Mouse (Mus musculus): ENCODE measurements around the gene Ubox5.
"Not testable (repeated sequence)": the region's sequence is repeated elsewhere in the genome, so short reads cannot be mapped to it uniquely, and the experiment has no call there.

The Ubox5 gene

GRCm38 (mm10) chr2:130576564-130576963 lies 53.3 kb downstream of the Ubox5 start:
- not testable (repeated sequence) for DNase-seq

GRCm38 (mm10) chr2:130575873-130576272 lies 54.0 kb downstream of the Ubox5 start, which contains the start of gene Oxt:
Gene Oxt, plus strand, starts transcription at chr2:130576173.
- DNase-seq: no peak

- DNase-seq: no peak
These were observed 54.9 kb downstream of the Ubox5 start for GRCm38 (mm10) chr2:130574960-130575359.

GRCm38 (mm10) chr2:130569926-130570325 lies 59.9 kb downstream of the Ubox5 start:
- DNase-seq: no peak

- DNase-seq: peak; percentile 62
These were observed 60.9 kb downstream of the Ubox5 start for GRCm38 (mm10) chr2:130568921-130569320.

- no peak for DNase-seq
These were observed 64.9 kb downstream of the Ubox5 start for GRCm38 (mm10) chr2:130564983-130565382.

GRCm38 (mm10) chr2:130564063-130564462 lies 65.8 kb downstream of the Ubox5 start:
- DNase-seq: no peak

- peak; percentile 95 for DNase-seq
These were observed 66.4 kb downstream of the Ubox5 start, which contains the start of gene Mrps26 for GRCm38 (mm10) chr2:130563212-130564055. Gene Mrps26, plus strand, starts transcription at chr2:130563742.

- no peak for DNase-seq
These were observed 71.8 kb downstream of the Ubox5 start for GRCm38 (mm10) chr2:130558015-130558414.

- DNase-seq: no peak
These were observed 72.4 kb downstream of the Ubox5 start for GRCm38 (mm10) chr2:130557462-130557861.

GRCm38 (mm10) chr2:130556292-130556691 lies 73.5 kb downstream of the Ubox5 start:
- peak; percentile 58 for DNase-seq

- DNase-seq: no peak
These were observed 75.0 kb downstream of the Ubox5 start for GRCm38 (mm10) chr2:130554841-130555240.

- DNase-seq: no peak
These were observed 82.9 kb downstream of the Ubox5 start for GRCm38 (mm10) chr2:130546957-130547356.

GRCm38 (mm10) chr2:130540266-130540665 lies 89.6 kb downstream of the Ubox5 start:
- DNase-seq: no peak
